Mouse (Mus musculus) heart, postnatal 4 days (tissue): Measurements from ENCODE around the gene Bcap31. TPM values are rescaled to one million over a fixed set of nuclear protein-coding genes. Genes with fewer than 3 reads are reported as not detected.
"Not testable (repeated sequence)": the region's sequence is repeated elsewhere in the genome, so short reads cannot be mapped to it uniquely, and the experiment has no call there.

ENCODE experiments used
- DNase-seq: peaks from one replicate; pipeline ENCODE4 v3.0.0; 2021
- total RNA-seq, 2 experiments: library from RNA; stranded (reverse); gene quantifications; 2 replicates each; pipeline ENCODE4 v1.2.3; 2021

The Bcap31 gene
- total RNA-seq, result 10 to 100 TPM; 94.0 to 99.8 TPM

- DNase-seq, result peak; percentile 94
These were observed at the start of gene Bcap31, which contains the start of gene Abcd1 for GRCm38 (mm10) chrX:73716109-73716661. TSS of gene Bcap31 (minus strand) at chrX:73716175. TSS of gene Abcd1 (plus strand) at chrX:73716597.

GRCm38 (mm10) chrX:73765311-73765710, 49.3 kb upstream of the Bcap31 start:
- peak; percentile 73 for DNase-seq

- peak; percentile 31 for DNase-seq
These were observed 42.8 kb upstream of the Bcap31 start for GRCm38 (mm10) chrX:73758611-73759290.

GRCm38 (mm10) chrX:73756334-73757140, 40.6 kb upstream of the Bcap31 start, which contains the start of gene Plxnb3:
TSS of gene Plxnb3 (plus strand) at chrX:73757090.
- no peak for DNase-seq

- DNase-seq, result no peak
These were observed 33.0 kb upstream of the Bcap31 start for GRCm38 (mm10) chrX:73748977-73749376.

- no peak for DNase-seq
These were observed 29.0 kb upstream of the Bcap31 start for GRCm38 (mm10) chrX:73744774-73745481.

GRCm38 (mm10) chrX:73739841-73740240, 23.9 kb upstream of the Bcap31 start:
- DNase-seq, result not testable (repeated sequence)

GRCm38 (mm10) chrX:73739151-73739550, 23.2 kb upstream of the Bcap31 start:
- no peak for DNase-seq

- DNase-seq, result no peak
These were observed 22.2 kb upstream of the Bcap31 start for GRCm38 (mm10) chrX:73738155-73738554.

GRCm38 (mm10) chrX:73730908-73731307, 14.9 kb upstream of the Bcap31 start:
- DNase-seq, result no peak

- DNase-seq, result peak; percentile 62
These were observed 2.8 kb upstream of the Bcap31 start for GRCm38 (mm10) chrX:73718686-73719362.

GRCm38 (mm10) chrX:73718271-73718670, 2.3 kb upstream of the Bcap31 start:
- DNase-seq, result peak; percentile 17

- DNase-seq, result peak; percentile 10
These were observed 1.7 kb upstream of the Bcap31 start for GRCm38 (mm10) chrX:73717667-73718066.

GRCm38 (mm10) chrX:73716709-73717545, 952 bp upstream of the Bcap31 start:
- DNase-seq, result no peak

- DNase-seq, result peak; percentile 60
These were observed 383 bp downstream of the Bcap31 start for GRCm38 (mm10) chrX:73715476-73716108.

GRCm38 (mm10) chrX:73700472-73700871, 15.5 kb downstream of the Bcap31 start:
- no peak for DNase-seq

GRCm38 (mm10) chrX:73690917-73691629, 24.9 kb downstream of the Bcap31 start:
- peak; percentile 64 for DNase-seq

GRCm38 (mm10) chrX:73685629-73686028, 30.3 kb downstream of the Bcap31 start:
- DNase-seq, result peak; percentile 60

GRCm38 (mm10) chrX:73684978-73685377, 31.0 kb downstream of the Bcap31 start:
- DNase-seq, result no peak

GRCm38 (mm10) chrX:73684156-73684555, 31.8 kb downstream of the Bcap31 start:
- no peak for DNase-seq
